Mouse (Mus musculus) midbrain, embryonic 14.5 days (tissue): Measurements from ENCODE around the gene Mcur1. TPM values are rescaled to one million over a fixed set of nuclear protein-coding genes. Genes with fewer than 3 reads are reported as not detected.

ENCODE experiments used
- ATAC-seq: fragments of 200-750 bp; cut with Nextera tagmentation; 2 replicates; pipeline ENCODE4 v1.8.0; 2017; ENCODE audit warnings: moderate number of reproducible peaks, moderate library complexity; ENCODE audit not compliant: low FRiP score, low TSS enrichment
- DNase-seq: peaks from one replicate; pipeline ENCODE4 v3.0.0-alpha.2; 2015
- H3K27ac ChIP-seq: fragments of 300-500 bp; sonication (generic); replicated peaks from 2 replicates; pipeline ENCODE4 v1.5.1; 2014; ENCODE audit warnings: mild to moderate bottlenecking, low read depth, low read length, moderate library complexity
- H3K27me3 ChIP-seq: fragments of 300-500 bp; sonication (generic); 2 replicates; pipeline ENCODE4 v1.6.1; 2014; ENCODE audit warnings: low read length, control low read depth, mixed read lengths; ENCODE audit not compliant: control insufficient read depth, insufficient read depth
- H3K36me3 ChIP-seq: fragments of 300-500 bp; sonication (generic); 2 replicates; pipeline ENCODE4 v1.6.1; 2014; ENCODE audit warnings: low read length, control low read depth; ENCODE audit not compliant: control insufficient read depth, insufficient read depth
- H3K4me1 ChIP-seq: fragments of 300-500 bp; sonication (generic); 2 replicates; pipeline ENCODE4 v1.6.1; 2014; ENCODE audit warnings: mild to moderate bottlenecking, antibody characterized with exemption, low read length, control low read depth; ENCODE audit not compliant: control insufficient read depth, insufficient read depth
- H3K4me2 ChIP-seq: fragments of 300-500 bp; sonication (generic); 2 replicates; pipeline ENCODE4 v1.6.1; 2014; ENCODE audit warnings: mild to moderate bottlenecking, low read length, moderate library complexity
- H3K4me3 ChIP-seq: fragments of 300-500 bp; sonication (generic); replicated peaks from 2 replicates; pipeline ENCODE4 v1.5.1; 2014; ENCODE audit warnings: low read depth, low read length
- H3K9ac ChIP-seq: fragments of 300-500 bp; sonication (generic); replicated peaks from 2 replicates; pipeline ENCODE4 v1.6.1; 2014; ENCODE audit warnings: mild to moderate bottlenecking, low read length, moderate library complexity
- H3K9me3 ChIP-seq: fragments of 300-500 bp; sonication (generic); 2 replicates; pipeline ENCODE4 v1.6.1; 2016; ENCODE audit warnings: low read length, control low read depth, mixed read lengths; ENCODE audit not compliant: control insufficient read depth
- WGBS: fragments of 180-500 bp; shearing (Covaris S2); extraction: QIAGEN DNeasy Blood & Tissue Kit; methylation state at CpG from one replicate; pipeline ENCODE4 v1.1.7; 2014; 5-methylcytosine and 5-hydroxymethylcytosine counted together
- polyA plus RNA-seq: library from polyadenylated mRNA; unstranded; fragments of >200 nt; fragmentation: Nextera tagmentation; extraction: Ambion mirVana; gene quantifications from 2 replicates; pipeline ENCODE4 v1.2.1, GENCODE M21; 2014

Mcur1 gene
- polyA plus RNA-seq, 1 experiment from 2014 or later = 10.8 TPM

GRCm38 (mm10) chr13:43575431-43575830 is 15.4 kb upstream of the Mcur1 start:
- Histone ChIP-seq H3K4me1 (no peaks in the 10 kb centered on the region), H3K9me3 (no peaks in the 10 kb centered on the region), H3K27me3 (no peaks in the 10 kb centered on the region), H3K27ac (no peak overlapping the region), H3K9ac (no peak overlapping the region), H3K4me2 (no peak overlapping the region), H3K36me3 (no peaks in the 10 kb centered on the region), H3K4me3 (no peak overlapping the region)
- DNase-seq (no peak), ATAC-seq (no peak)
- WGBS = 94% methylated on average over 5 of the region's 5 CpGs

- 90% methylated on average over 2 of the region's 2 CpGs for WGBS
- ATAC-seq = no peak
- H3K9me3 ChIP-seq = no peaks in the 10 kb centered on the region
These were observed 14.0 kb upstream of the Mcur1 start for GRCm38 (mm10) chr13:43573979-43574378.

GRCm38 (mm10) chr13:43567141-43567891 is 7.3 kb upstream of the Mcur1 start:
- Histone ChIP-seq H3K9me3 (no peaks in the 10 kb centered on the region), H3K27ac (no peak overlapping the region), H3K4me1 (no peaks in the 10 kb centered on the region), H3K4me2 (no peak overlapping the region), H3K9ac (no peak overlapping the region), H3K36me3 (no peaks in the 10 kb centered on the region), H3K4me3 (no peak overlapping the region), H3K27me3 (no peaks in the 10 kb centered on the region)
- WGBS = 60% methylated on average over 25 of the region's 25 CpGs
- ATAC-seq (no peak), DNase-seq (peak; percentile 35)

More at GRCm38 (mm10) chr13:43573979-43574378, 14.0 kb upstream of the Mcur1 start:
- Histone ChIP-seq H3K36me3 (no peaks in the 10 kb centered on the region), H3K27ac (no peak overlapping the region), H3K4me3 (no peak overlapping the region), H3K27me3 (no peaks in the 10 kb centered on the region), H3K9ac (no peak overlapping the region), H3K4me1 (no peaks in the 10 kb centered on the region), H3K4me2 (no peak overlapping the region)
- no peak for DNase-seq

- Histone ChIP-seq H3K36me3 (no peaks in the 10 kb centered on the region), H3K27me3 (no peaks in the 10 kb centered on the region), H3K9me3 (no peaks in the 10 kb centered on the region), H3K4me1 (no peaks in the 10 kb centered on the region), H3K4me2 (no peak overlapping the region), H3K4me3 (no peak overlapping the region), H3K27ac (no peak overlapping the region), H3K9ac (no peak overlapping the region)
- ATAC-seq (no peak), DNase-seq (no peak)
- 85% methylated on average over 8 of the region's 8 CpGs for WGBS
These were observed 6.2 kb upstream of the Mcur1 start for GRCm38 (mm10) chr13:43566184-43566583.

- H3K4me3 ChIP-seq = no peak overlapping the region
- 19% methylated on average over 9 of the region's 9 CpGs for WGBS
- no peak overlapping the region for H3K27ac ChIP-seq
- DNase-seq (peak; percentile 91), ATAC-seq (no peak)
- H3K27me3 ChIP-seq = no peaks in the 10 kb centered on the region
- H3K4me1 ChIP-seq = no peaks in the 10 kb centered on the region
- H3K9me3 ChIP-seq = no peaks in the 10 kb centered on the region
- H3K4me2 ChIP-seq = no peak overlapping the region
- no peak overlapping the region for H3K9ac ChIP-seq
- no peaks in the 10 kb centered on the region for H3K36me3 ChIP-seq
These were observed 5.4 kb upstream of the Mcur1 start for GRCm38 (mm10) chr13:43565346-43565745.

- no peaks in the 10 kb centered on the region for H3K9me3 ChIP-seq
- H3K4me1 ChIP-seq = no peaks in the 10 kb centered on the region
- no peak overlapping the region for H3K4me3 ChIP-seq
- H3K9ac ChIP-seq = no peak overlapping the region
- ATAC-seq (no peak), DNase-seq (no peak)
- H3K36me3 ChIP-seq = no peaks in the 10 kb centered on the region
- WGBS = 92% methylated on average over 5 of the region's 5 CpGs
- H3K27ac ChIP-seq = no peak overlapping the region
- no peaks in the 10 kb centered on the region for H3K27me3 ChIP-seq
- no peak overlapping the region for H3K4me2 ChIP-seq
These were observed 4.7 kb upstream of the Mcur1 start for GRCm38 (mm10) chr13:43564733-43565132.

GRCm38 (mm10) chr13:43562726-43563125 is 2.7 kb upstream of the Mcur1 start:
- Histone ChIP-seq H3K4me2 (no peak overlapping the region), H3K36me3 (no peaks in the 10 kb centered on the region), H3K27me3 (peaks cover 4% of the 10 kb centered on the region; the same call in 1 of the 2 replicates), H3K27ac (no peak overlapping the region), H3K4me1 (peaks cover 11% of the 10 kb centered on the region; the same call in 1 of the 2 replicates), H3K9ac (no peak overlapping the region), H3K4me3 (no peak overlapping the region), H3K9me3 (no peaks in the 10 kb centered on the region)
- ATAC-seq (no peak), DNase-seq (no peak)
- WGBS = 89% methylated on average over 5 of the region's 5 CpGs

GRCm38 (mm10) chr13:43560458-43561411 is 744 bp upstream of the Mcur1 start:
- DNase-seq (no peak), ATAC-seq (no peak)
- peak overlapping the region; percentile 69 for H3K9ac ChIP-seq
- H3K9me3 ChIP-seq = no peaks in the 10 kb centered on the region
- H3K4me2 ChIP-seq = peak overlapping the region; percentile 89
- H3K4me3 ChIP-seq = peak overlapping the region; percentile 68
- no peaks in the 10 kb centered on the region for H3K36me3 ChIP-seq
- WGBS = 15% methylated on average over 18 of the region's 18 CpGs
- peaks cover 4% of the 10 kb centered on the region; the same call in 1 of the 2 replicates for H3K27me3 ChIP-seq
- peak overlapping the region; percentile 84; the same call in 1 of the 2 replicates for H3K27ac ChIP-seq
- H3K4me1 ChIP-seq = peaks cover 11% of the 10 kb centered on the region; the same call in 1 of the 2 replicates
